Mouse (Mus musculus) WW6 (cell line): ENCODE data around the gene Vmn1r183.
"Not testable (repeated sequence)": the region's sequence is repeated elsewhere in the genome, so short reads cannot be mapped to it uniquely, and the experiment has no call there.

Experiments used
- DNase-seq: peaks from one replicate; pipeline ENCODE4 v3.0.0-alpha.2; 2013; ENCODE audit warnings: low read depth, low spot score

Gene Vmn1r183

GRCm38 (mm10) chr7:24052660-24053304, at the start of gene Vmn1r183:
Vmn1r183 (plus strand) TSS chr7:24053254.
- DNase-seq, result no peak

- not testable (repeated sequence) for DNase-seq
These were observed 21.4 kb downstream of the Vmn1r183 start for GRCm38 (mm10) chr7:24074424-24074823.

GRCm38 (mm10) chr7:24081634-24082431, 28.8 kb downstream of the Vmn1r183 start, which contains the start of gene Zfp180:
Zfp180 (plus strand) TSS chr7:24081924.
- DNase-seq, result peak; percentile 86

GRCm38 (mm10) chr7:24082457-24083235, 29.6 kb downstream of the Vmn1r183 start:
- no peak for DNase-seq

GRCm38 (mm10) chr7:24086871-24087270, 33.8 kb downstream of the Vmn1r183 start:
- no peak for DNase-seq

GRCm38 (mm10) chr7:24087485-24088125, 34.6 kb downstream of the Vmn1r183 start:
- no peak for DNase-seq

GRCm38 (mm10) chr7:24104403-24104802, 51.3 kb downstream of the Vmn1r183 start:
- DNase-seq, result no peak

GRCm38 (mm10) chr7:24105144-24105703, 52.2 kb downstream of the Vmn1r183 start:
- DNase-seq, result no peak

GRCm38 (mm10) chr7:24110839-24111238, 57.8 kb downstream of the Vmn1r183 start:
- DNase-seq, result no peak

GRCm38 (mm10) chr7:24111772-24112155, 58.7 kb downstream of the Vmn1r183 start:
- no peak for DNase-seq

GRCm38 (mm10) chr7:24112156-24112856, 59.3 kb downstream of the Vmn1r183 start, which contains the start of gene Zfp112:
Zfp112 (plus strand) TSS chr7:24112314.
- DNase-seq, result peak; percentile 79

- no peak for DNase-seq
These were observed 59.9 kb downstream of the Vmn1r183 start for GRCm38 (mm10) chr7:24113001-24113400.
